Mouse (Mus musculus): ENCODE measurements around the gene Tfeb. TPM values are rescaled to one million over a fixed set of nuclear protein-coding genes. Genes with fewer than 3 reads are reported as not detected.

Tfeb gene
- polyA plus RNA-seq, 1 experiment from 2014 or later, result 23.0 TPM

- 7% methylated on average over 18 of the region's 18 CpGs for WGBS
- Histone ChIP-seq H3K4me3 (replicated peaks; ENCODE audit: low read depth, low read length) (peak within 1 kb of the TSS; percentile 69), H3K4me2 (ENCODE audit: low read length) (peak within 1 kb of the TSS; percentile 91), H3K9ac (ENCODE audit: low read depth, low read length) (peak within 1 kb of the TSS; percentile 67), H3K27me3 (ENCODE audit: insufficient read depth, low read length) (peaks cover 10% of the 10 kb centered on the region; the same call in 1 of the 2 replicates), H3K9me3 (replicated peaks; ENCODE audit: low read length) (no peaks in the 10 kb centered on the region), H3K4me1 (replicated peaks; ENCODE audit: insufficient read depth, low read length) (peaks cover 7% of the 10 kb centered on the region), H3K27ac (peak within 1 kb of the TSS; percentile 32), H3K36me3 (ENCODE audit: insufficient read depth, low read length) (no peaks in the 10 kb centered on the region)
- DNase-seq (ENCODE audit: low spot score) (peak; percentile 21), ATAC-seq (replicated peaks; ENCODE audit: low FRiP score, low read depth) (no peak)
- TF ChIP-seq CTCF (IDR thresholded peaks at IDR 0.05; ENCODE audit: low read depth), result no peak
Observed at GRCm38 (mm10) chr17:47834482-47834767, 97.6 kb downstream of the Tfeb start, which contains the start of gene Mdfi. Gene Mdfi, minus strand, starts transcription at chr17:47834691.

DNA sequence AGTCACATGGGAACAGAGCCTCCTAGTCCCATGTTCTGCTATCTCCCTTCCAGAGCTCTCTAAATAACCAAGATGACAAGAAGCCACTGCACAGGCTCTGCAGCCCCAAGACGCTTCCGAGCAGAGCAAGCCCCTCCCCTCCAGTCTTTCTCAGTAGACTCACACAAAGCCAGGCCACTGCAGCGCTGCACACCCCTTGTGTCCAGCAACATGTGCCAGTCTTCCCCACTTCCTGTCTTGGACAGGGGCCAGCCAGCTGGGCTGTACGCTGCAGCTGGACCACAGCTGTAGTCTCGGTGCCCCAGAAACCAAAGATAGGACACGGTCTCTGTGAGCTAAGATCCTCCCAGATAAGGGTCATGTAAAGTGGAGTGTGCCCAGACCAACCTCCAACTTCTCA is 101.0 kb downstream of the Tfeb start:
- TF ChIP-seq CTCF (IDR thresholded peaks at IDR 0.05; ENCODE audit: low read depth), result no peak
- no peak overlapping the region for H3K4me3 ChIP-seq (replicated peaks; ENCODE audit: low read depth, low read length)
- H3K27ac ChIP-seq, result no peak overlapping the region
- H3K27me3 ChIP-seq (ENCODE audit: insufficient read depth, low read length), result peaks cover 6% of the 10 kb centered on the region; the same call in 1 of the 2 replicates
- 36% methylated on average over 6 of the region's 6 CpGs for WGBS
- no peak overlapping the region for H3K9ac ChIP-seq (ENCODE audit: low read depth, low read length)
- no peaks in the 10 kb centered on the region for H3K9me3 ChIP-seq (replicated peaks; ENCODE audit: low read length)
- no peak overlapping the region for H3K4me2 ChIP-seq (ENCODE audit: low read length)
- no peak for ATAC-seq (replicated peaks; ENCODE audit: low FRiP score, low read depth)
- peak; percentile 35 for DNase-seq (ENCODE audit: low spot score)
- peaks cover 11% of the 10 kb centered on the region; the same call in 1 of the 2 replicates for H3K4me1 ChIP-seq (replicated peaks; ENCODE audit: insufficient read depth, low read length)
- H3K36me3 ChIP-seq (ENCODE audit: insufficient read depth, low read length), result no peaks in the 10 kb centered on the region

- Histone ChIP-seq H3K4me2 (ENCODE audit: low read length) (no peak overlapping the region), H3K36me3 (ENCODE audit: insufficient read depth, low read length) (no peaks in the 10 kb centered on the region), H3K9me3 (replicated peaks; ENCODE audit: low read length) (no peaks in the 10 kb centered on the region), H3K4me3 (replicated peaks; ENCODE audit: low read depth, low read length) (no peak overlapping the region), H3K9ac (ENCODE audit: low read depth, low read length) (no peak overlapping the region), H3K27ac (no peak overlapping the region), H3K4me1 (replicated peaks; ENCODE audit: insufficient read depth, low read length) (peaks cover 4% of the 10 kb centered on the region; the same call in 1 of the 2 replicates), H3K27me3 (ENCODE audit: insufficient read depth, low read length) (no peaks in the 10 kb centered on the region)
- DNase-seq (ENCODE audit: low spot score) (no peak), ATAC-seq (replicated peaks; ENCODE audit: low FRiP score, low read depth) (no peak)
- WGBS, result 87% methylated on average over 8 of the region's 8 CpGs
- no peak for TF ChIP-seq CTCF (IDR thresholded peaks at IDR 0.05; ENCODE audit: low read depth)
Observed at GRCm38 (mm10) chr17:47841521-47841920, 104.7 kb downstream of the Tfeb start.

Other genes starting within 250 kb of the Tfeb start
- gene Taf8, start 234.7 kb upstream of the Tfeb start, polyA plus RNA-seq (2015; fragmentation: Nextera tagmentation; extraction: Ambion mirVana), result 21.4 and 24.9 TPM in 2 replicates
- 199 and 202 TPM in 2 replicates for gene Ccnd3, start 232.0 kb upstream of the Tfeb start, polyA plus RNA-seq (2015; fragmentation: Nextera tagmentation; extraction: Ambion mirVana)
- gene Bysl, start 125.5 kb upstream of the Tfeb start, polyA plus RNA-seq (2015; fragmentation: Nextera tagmentation; extraction: Ambion mirVana), result 14.7 and 15.7 TPM in 2 replicates
- gene Med20, start 125.4 kb upstream of the Tfeb start, polyA plus RNA-seq (2015; fragmentation: Nextera tagmentation; extraction: Ambion mirVana), result 37.6 and 37.9 TPM in 2 replicates
- gene Gm20517, start 125.4 kb upstream of the Tfeb start, polyA plus RNA-seq (2015; fragmentation: Nextera tagmentation; extraction: Ambion mirVana), result 1.5 and 1.8 TPM in 2 replicates
- 2.9 and 4.1 TPM in 2 replicates for gene Usp49, start 106.3 kb upstream of the Tfeb start, polyA plus RNA-seq (2015; fragmentation: Nextera tagmentation; extraction: Ambion mirVana)
- 450 and 462 TPM in 2 replicates for gene Tomm6, start 48.6 kb upstream of the Tfeb start, polyA plus RNA-seq (2015; fragmentation: Nextera tagmentation; extraction: Ambion mirVana)
- gene Frs3, start 48.0 kb upstream of the Tfeb start, polyA plus RNA-seq (2015; fragmentation: Nextera tagmentation; extraction: Ambion mirVana), result 6.8 and 8.3 TPM in 2 replicates
- 0.25 and 0.36 TPM in 2 replicates for gene Gm21981, start 42.6 kb upstream of the Tfeb start, polyA plus RNA-seq (2015; fragmentation: Nextera tagmentation; extraction: Ambion mirVana)
- 1.1 and 1.2 TPM in 2 replicates for gene Prickle4, start 42.3 kb upstream of the Tfeb start, polyA plus RNA-seq (2015; fragmentation: Nextera tagmentation; extraction: Ambion mirVana)
- gene Pgc, start 10.2 kb upstream of the Tfeb start, polyA plus RNA-seq (2015; fragmentation: Nextera tagmentation; extraction: Ambion mirVana), result 0.08 and 0.09 TPM in 2 replicates
- 5.5 and 6.2 TPM in 2 replicates for gene Mdfi, start 97.7 kb downstream of the Tfeb start, polyA plus RNA-seq (2015; fragmentation: Nextera tagmentation; extraction: Ambion mirVana)
- gene Foxp4, start 187.6 kb downstream of the Tfeb start, polyA plus RNA-seq (2015; fragmentation: Nextera tagmentation; extraction: Ambion mirVana), result 7.7 and 9.5 TPM in 2 replicates